Mouse (Mus musculus): ENCODE data around the gene Thra. TPM values are rescaled to one million over a fixed set of nuclear protein-coding genes. Genes with fewer than 3 reads are reported as not detected.

Gene Thra
- polyA plus RNA-seq, 1 experiment, result 721 TPM

- TF ChIP-seq POLR2A (IDR thresholded peaks at IDR 0.05; ENCODE audit: extremely low read depth, insufficient read depth, low read length), result no peak
- TF ChIP-seq CTCF (IDR thresholded peaks at IDR 0.05; ENCODE audit: extremely low read depth, insufficient read depth, low read length), result no peak
- H3K4me3 ChIP-seq (ENCODE audit: insufficient read depth, low read length), result peak overlapping the region; percentile 63
- H3K27ac ChIP-seq (ENCODE audit: insufficient read depth, low read length), result peak overlapping the region; percentile 94
- peaks cover 6% of the 10 kb centered on the region; the same call in 1 of the 2 replicates for H3K4me1 ChIP-seq (ENCODE audit: control insufficient read depth, insufficient read depth, low read length)
These were observed 55.5 kb downstream of the Thra start for GRCm38 (mm10) chr11:98795714-98796514.

- TF ChIP-seq CTCF (IDR thresholded peaks at IDR 0.05; ENCODE audit: extremely low read depth, insufficient read depth, low read length) (no peak), POLR2A (IDR thresholded peaks at IDR 0.05; ENCODE audit: extremely low read depth, insufficient read depth, low read length) (peak; percentile 66)
- Histone ChIP-seq H3K27ac (ENCODE audit: insufficient read depth, low read length) (peak overlapping the region; percentile 94), H3K4me3 (ENCODE audit: insufficient read depth, low read length) (peak overlapping the region; percentile 63), H3K4me1 (ENCODE audit: control insufficient read depth, insufficient read depth, low read length) (peaks cover 6% of the 10 kb centered on the region; the same call in 1 of the 2 replicates)
These were observed 56.2 kb downstream of the Thra start for GRCm38 (mm10) chr11:98796515-98797216.

GRCm38 (mm10) chr11:98797306-98797705, 56.9 kb downstream of the Thra start:
- H3K4me1 ChIP-seq (ENCODE audit: control insufficient read depth, insufficient read depth, low read length), result peaks cover 6% of the 10 kb centered on the region; the same call in 1 of the 2 replicates
- peak overlapping the region; percentile 63 for H3K4me3 ChIP-seq (ENCODE audit: insufficient read depth, low read length)
- no peak for TF ChIP-seq CTCF (IDR thresholded peaks at IDR 0.05; ENCODE audit: extremely low read depth, insufficient read depth, low read length)
- no peak for TF ChIP-seq POLR2A (IDR thresholded peaks at IDR 0.05; ENCODE audit: extremely low read depth, insufficient read depth, low read length)
- 0 out of 2 replicates have a peak overlapping the region, but pooled peaks have one; percentile 44 for H3K27ac ChIP-seq (ENCODE audit: insufficient read depth, low read length)

- Histone ChIP-seq H3K27ac (ENCODE audit: insufficient read depth, low read length) (no peak overlapping the region), H3K4me3 (ENCODE audit: insufficient read depth, low read length) (peak overlapping the region; percentile 63), H3K4me1 (ENCODE audit: control insufficient read depth, insufficient read depth, low read length) (peaks cover 6% of the 10 kb centered on the region; the same call in 1 of the 2 replicates)
- TF ChIP-seq CTCF (IDR thresholded peaks at IDR 0.05; ENCODE audit: extremely low read depth, insufficient read depth, low read length) (no peak), POLR2A (IDR thresholded peaks at IDR 0.05; ENCODE audit: extremely low read depth, insufficient read depth, low read length) (no peak)
These were observed 57.5 kb downstream of the Thra start for GRCm38 (mm10) chr11:98797909-98798308.

GRCm38 (mm10) chr11:98804605-98805004, 64.2 kb downstream of the Thra start, which contains the start of gene Casc3:
Casc3 (plus strand) TSS chr11:98804905.
- Histone ChIP-seq H3K27ac (ENCODE audit: insufficient read depth, low read length) (no peak within 1 kb of the TSS), H3K4me3 (ENCODE audit: insufficient read depth, low read length) (no peak within 1 kb of the TSS), H3K4me1 (ENCODE audit: control insufficient read depth, insufficient read depth, low read length) (no peaks in the 10 kb centered on the region; the same call in 1 of the 2 replicates)
- TF ChIP-seq POLR2A (IDR thresholded peaks at IDR 0.05; ENCODE audit: extremely low read depth, insufficient read depth, low read length), result no peak
- TF ChIP-seq CTCF (IDR thresholded peaks at IDR 0.05; ENCODE audit: extremely low read depth, insufficient read depth, low read length), result no peak

- Histone ChIP-seq H3K27ac (ENCODE audit: insufficient read depth, low read length) (no peak overlapping the region), H3K4me3 (ENCODE audit: insufficient read depth, low read length) (no peak overlapping the region; the same call in 1 of the 2 replicates)
These were observed 68.0 kb downstream of the Thra start for GRCm38 (mm10) chr11:98808417-98808816.

GRCm38 (mm10) chr11:98809457-98810290, 69.2 kb downstream of the Thra start:
- Histone ChIP-seq H3K27ac (ENCODE audit: insufficient read depth, low read length) (peak overlapping the region; percentile 95), H3K4me1 (ENCODE audit: control insufficient read depth, insufficient read depth, low read length) (peaks cover 1% of the 10 kb centered on the region; the same call in 1 of the 2 replicates), H3K4me3 (ENCODE audit: insufficient read depth, low read length) (peak overlapping the region; percentile 77)
- TF ChIP-seq CTCF (IDR thresholded peaks at IDR 0.05; ENCODE audit: extremely low read depth, insufficient read depth, low read length) (no peak), POLR2A (IDR thresholded peaks at IDR 0.05; ENCODE audit: extremely low read depth, insufficient read depth, low read length) (peak; percentile 64)

More at GRCm38 (mm10) chr11:98808417-98808816, 68.0 kb downstream of the Thra start:
- H3K4me1 ChIP-seq (ENCODE audit: control insufficient read depth, insufficient read depth, low read length), result peaks cover 1% of the 10 kb centered on the region; the same call in 1 of the 2 replicates
- TF ChIP-seq CTCF (IDR thresholded peaks at IDR 0.05; ENCODE audit: extremely low read depth, insufficient read depth, low read length), result no peak
- TF ChIP-seq POLR2A (IDR thresholded peaks at IDR 0.05; ENCODE audit: extremely low read depth, insufficient read depth, low read length), result no peak

- Histone ChIP-seq H3K4me3 (ENCODE audit: insufficient read depth, low read length) (peak overlapping the region; percentile 77), H3K27ac (ENCODE audit: insufficient read depth, low read length) (no peak overlapping the region), H3K4me1 (ENCODE audit: control insufficient read depth, insufficient read depth, low read length) (peaks cover 1% of the 10 kb centered on the region; the same call in 1 of the 2 replicates)
- TF ChIP-seq POLR2A (IDR thresholded peaks at IDR 0.05; ENCODE audit: extremely low read depth, insufficient read depth, low read length) (no peak), CTCF (IDR thresholded peaks at IDR 0.05; ENCODE audit: extremely low read depth, insufficient read depth, low read length) (no peak)
These were observed 70.2 kb downstream of the Thra start for GRCm38 (mm10) chr11:98810686-98811085.

Data from cortical plate, adult 2 months (tissue).